Mouse (Mus musculus): ENCODE results near the gene Mars2.

Mars2 gene

DNA sequence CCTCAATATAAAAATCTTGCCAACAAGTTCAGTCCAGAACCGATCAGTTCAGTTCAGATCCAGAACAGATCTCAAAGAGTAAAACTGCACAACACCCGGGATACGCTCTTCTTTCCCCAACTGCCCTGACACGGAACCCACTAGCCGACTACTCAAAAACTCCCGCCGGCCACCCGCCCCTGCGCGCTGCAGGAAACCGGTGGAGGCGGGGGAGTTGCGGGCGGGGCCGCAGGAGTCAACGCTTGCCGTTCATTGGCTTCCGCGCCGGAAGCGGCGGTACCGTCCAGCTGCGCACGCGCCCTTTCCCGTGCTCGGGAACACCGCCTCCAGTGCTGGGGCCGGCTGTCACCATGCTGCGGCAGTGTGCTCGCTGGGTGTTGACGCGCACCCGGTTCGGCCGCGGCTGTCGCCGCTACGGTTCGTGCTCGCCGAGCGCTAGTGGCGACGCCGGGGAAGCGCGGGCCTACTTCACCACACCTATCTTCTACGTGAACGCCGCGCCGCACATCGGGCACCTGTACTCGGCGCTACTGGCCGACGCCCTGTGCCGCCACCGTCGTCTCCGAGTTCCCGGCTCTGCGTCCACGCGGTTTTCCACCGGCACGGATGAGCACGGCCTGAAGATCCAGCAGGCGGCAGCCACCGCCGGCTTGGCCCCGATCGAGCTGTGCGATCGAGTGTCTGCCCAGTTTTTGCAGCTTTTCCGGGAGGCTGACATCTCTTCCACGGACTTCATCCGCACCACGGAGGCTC, at the start of gene Mars2:
Gene Mars2 (plus strand): TSS at position 288 of the 753 bp plus-strand sequence.
- DNase-seq (ENCODE audit: low spot score): peak; percentile 82

GRCm38 (mm10) chr1:55192015-55192414, 45.0 kb upstream of the Mars2 start:
- no peak for DNase-seq (ENCODE audit: low spot score)

GRCm38 (mm10) chr1:55192824-55193223, 44.2 kb upstream of the Mars2 start:
- no peak for DNase-seq (ENCODE audit: low spot score)

- no peak for DNase-seq (ENCODE audit: low spot score)
These were observed 43.7 kb upstream of the Mars2 start for GRCm38 (mm10) chr1:55193316-55193715.

GRCm38 (mm10) chr1:55194064-55194915, 42.7 kb upstream of the Mars2 start:
- no peak for DNase-seq (ENCODE audit: low spot score)

DNA sequence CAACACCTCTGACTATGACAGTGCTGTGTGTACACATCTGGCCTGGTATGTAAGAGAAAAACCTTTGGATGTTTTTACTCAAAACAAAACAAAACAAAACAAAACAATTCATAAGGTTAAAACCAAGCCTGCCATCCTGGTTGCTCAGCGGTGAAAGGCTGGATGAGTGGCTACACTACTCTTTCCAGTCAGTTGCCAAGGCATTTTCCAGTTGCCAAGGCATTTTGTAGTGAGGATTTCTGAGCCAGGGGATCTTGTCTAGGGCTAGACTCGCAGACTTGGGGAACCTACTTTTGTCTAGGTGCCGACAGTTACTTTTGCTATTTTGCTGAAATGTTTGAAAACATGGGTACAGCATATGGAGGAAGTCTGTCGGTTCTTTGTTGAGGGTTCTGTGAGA, 42.0 kb upstream of the Mars2 start:
- no peak for DNase-seq (ENCODE audit: low spot score)

DNA sequence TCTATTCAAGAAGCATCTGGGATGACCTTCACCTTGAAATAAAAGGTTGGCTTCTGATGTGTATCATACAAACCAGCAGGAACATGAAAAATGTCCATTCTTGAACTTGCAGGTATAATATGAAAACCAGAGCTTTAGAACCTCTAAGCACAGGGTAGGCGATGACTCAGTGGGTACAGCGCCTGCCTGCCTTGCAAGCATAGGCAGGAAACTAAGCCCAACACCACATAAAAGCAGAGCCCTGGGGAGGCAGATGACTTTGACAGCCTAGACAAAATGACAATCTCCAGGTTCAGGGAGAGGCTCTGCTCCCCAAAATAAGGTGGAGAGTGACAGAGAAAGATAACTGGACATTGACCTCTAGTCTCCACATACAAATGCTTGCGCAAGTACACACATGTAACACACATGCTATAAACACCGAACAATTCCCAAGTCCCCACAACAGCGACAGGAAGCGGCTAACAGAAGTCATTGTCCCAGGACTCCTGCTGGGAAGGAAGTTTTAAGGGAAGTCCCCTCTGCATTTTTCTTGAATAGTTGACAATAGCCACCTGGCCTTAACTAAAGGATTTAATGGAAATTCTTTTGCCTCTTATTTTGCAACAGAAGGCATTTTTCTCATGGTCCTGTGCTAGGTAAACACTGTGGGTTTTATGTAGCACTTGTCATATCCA, 40.5 kb upstream of the Mars2 start:
- no peak for DNase-seq (ENCODE audit: low spot score)

GRCm38 (mm10) chr1:55198719-55199118, 38.3 kb upstream of the Mars2 start:
- no peak for DNase-seq (ENCODE audit: low spot score)

GRCm38 (mm10) chr1:55201850-55202752, 34.9 kb upstream of the Mars2 start:
- no peak for DNase-seq (ENCODE audit: low spot score)

- DNase-seq (ENCODE audit: low spot score): no peak
These were observed 31.1 kb upstream of the Mars2 start for GRCm38 (mm10) chr1:55205808-55206327.

DNA sequence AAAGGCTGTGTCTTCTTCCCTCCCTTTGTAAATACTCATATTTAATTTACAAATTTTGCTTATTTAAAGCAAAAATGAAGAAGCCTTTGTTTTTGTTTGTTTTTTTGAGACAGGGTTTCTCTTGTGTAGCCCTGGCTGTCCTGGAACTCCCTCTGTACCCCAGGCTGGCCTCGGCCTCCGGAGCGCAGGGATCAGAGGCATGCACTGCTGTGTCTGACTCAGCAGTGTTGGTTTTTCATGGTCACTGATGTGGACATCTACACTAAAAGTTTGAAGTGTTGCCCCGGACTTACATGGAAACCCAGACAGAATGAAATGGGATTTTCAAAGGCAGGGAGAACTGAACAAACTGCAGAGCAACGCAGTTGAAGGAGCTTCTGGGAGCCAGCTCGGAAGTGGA, 29.4 kb upstream of the Mars2 start:
- no peak for DNase-seq (ENCODE audit: low spot score)

DNA sequence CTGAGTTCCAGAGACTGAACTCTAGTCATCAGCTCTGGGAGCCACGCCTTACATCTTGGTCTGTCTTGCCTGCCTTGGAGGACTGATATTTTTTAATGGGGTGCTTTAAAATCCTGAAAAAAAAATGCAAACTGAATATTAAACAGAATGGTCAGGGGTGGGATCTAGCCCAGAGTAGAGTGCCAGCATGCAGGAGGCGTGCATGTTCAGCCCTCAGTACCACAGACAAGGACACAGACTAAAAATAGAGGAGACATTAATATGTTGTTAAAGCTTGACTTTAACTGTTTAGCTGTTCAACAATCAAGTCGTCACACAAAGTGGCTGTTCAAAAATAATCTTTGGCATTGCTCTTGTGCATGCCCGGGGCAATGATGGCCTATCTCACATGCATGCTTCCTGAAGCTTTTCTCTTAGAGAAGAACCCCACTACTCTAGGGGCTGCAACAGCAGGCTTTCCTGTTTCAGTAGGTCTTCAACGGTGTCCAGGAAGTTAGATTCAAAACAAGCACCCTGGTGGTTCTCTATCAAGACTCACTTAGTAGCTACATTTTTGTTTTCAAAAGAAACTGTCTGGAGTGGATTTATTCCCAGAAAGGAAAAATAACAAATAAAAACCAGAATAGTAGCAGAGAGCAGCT, 28.4 kb upstream of the Mars2 start:
- no peak for DNase-seq (ENCODE audit: low spot score)

DNA sequence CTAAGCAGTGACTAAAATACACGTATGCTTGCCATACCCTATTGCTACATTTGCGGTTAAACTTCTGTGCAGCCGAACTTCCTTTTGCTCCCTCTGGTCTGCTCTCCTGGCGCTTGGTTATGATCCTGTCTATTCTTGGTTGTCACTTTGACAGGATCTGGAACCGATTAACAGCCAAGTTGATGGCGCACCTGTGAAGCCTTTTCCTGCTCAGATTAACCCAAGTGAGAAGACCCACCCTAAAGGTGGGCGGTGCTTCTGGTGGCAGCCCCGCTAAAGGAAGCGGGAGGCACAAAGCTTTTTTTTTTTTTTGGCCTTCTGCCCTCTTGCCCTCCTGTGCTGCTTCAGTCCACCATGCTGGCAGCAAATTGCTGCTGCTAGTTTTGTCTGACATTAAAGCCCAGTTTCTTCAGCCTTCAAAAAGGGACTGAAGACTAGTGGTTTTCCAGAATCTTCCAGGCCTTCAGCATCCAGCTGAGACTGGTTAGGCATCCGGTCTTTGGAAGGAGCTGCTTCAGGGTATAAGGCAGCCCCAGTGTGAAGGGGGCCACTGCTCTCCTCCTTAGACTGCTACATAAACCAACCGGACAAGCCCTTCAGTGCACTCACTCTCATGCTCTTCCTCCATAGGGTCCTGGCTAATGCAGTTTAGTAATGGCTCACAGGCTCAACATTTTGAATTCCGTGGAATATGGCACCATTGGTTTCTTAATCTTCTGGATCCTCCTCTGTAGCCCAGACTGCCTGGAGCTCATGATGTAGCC, 26.6 kb upstream of the Mars2 start:
- no peak for DNase-seq (ENCODE audit: low spot score)

DNA sequence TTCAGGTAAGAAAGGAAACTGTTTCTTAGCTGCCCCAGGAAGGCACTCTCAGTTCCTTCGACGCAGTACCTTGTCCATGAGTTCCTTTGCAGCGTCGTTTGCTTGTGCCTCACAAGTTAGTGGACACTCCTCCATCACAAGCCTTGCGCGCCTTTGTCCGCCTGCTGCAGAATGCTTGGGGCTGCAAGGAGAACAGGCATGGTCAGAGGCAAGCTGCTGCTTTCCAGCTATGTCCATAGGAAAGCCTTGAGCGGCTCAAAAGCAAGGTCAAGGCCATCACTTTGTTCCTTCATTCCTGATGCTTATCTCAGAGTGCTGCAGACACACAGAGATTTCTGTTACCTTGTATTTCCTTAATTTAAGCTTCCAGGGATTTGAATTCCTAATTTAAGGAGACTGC, 25.9 kb upstream of the Mars2 start:
- no peak for DNase-seq (ENCODE audit: low spot score)

DNA sequence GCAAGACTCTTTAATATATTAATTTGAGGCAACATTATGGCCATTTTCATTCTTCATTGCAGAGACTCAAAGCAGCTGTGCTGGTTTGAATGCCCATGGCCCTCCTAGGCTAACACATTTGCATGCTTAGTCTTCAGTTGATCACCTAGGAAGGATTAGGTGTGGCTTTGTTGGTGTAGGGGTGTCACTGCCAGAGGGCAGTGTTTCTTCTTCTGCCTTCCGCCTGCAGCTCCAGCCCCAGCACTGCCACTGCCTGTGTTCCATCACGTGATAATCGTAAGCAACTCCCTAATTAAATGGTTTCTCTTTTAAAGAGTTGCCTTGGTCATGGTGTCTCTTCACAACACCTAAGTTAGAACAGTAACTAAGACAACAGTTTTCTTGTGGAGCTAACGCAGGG, 24.2 kb upstream of the Mars2 start:
- DNase-seq (ENCODE audit: low spot score): no peak

- no peak for DNase-seq (ENCODE audit: low spot score)
These were observed 23.5 kb upstream of the Mars2 start for GRCm38 (mm10) chr1:55213475-55213874.

DNA sequence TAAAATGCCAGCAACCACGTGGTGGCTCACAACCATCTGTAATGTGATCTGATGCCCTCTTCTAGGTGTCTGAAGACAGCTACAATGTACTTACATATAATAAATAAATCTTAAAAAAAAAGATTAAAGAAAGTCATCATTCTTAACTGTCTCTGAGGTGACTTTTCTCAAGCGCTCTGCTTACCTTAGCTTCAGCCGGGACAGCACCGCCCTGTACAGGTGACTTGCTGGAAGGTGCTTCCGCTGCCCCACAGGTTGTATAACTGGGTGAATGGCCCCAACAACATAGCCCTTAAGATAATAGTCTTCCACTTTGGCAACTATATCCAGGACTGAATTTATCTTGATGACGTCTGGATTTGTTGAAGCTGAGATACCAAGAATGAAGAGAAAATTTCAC, 23.0 kb upstream of the Mars2 start:
- no peak for DNase-seq (ENCODE audit: low spot score)

- DNase-seq (ENCODE audit: low spot score): no peak
These were observed 21.7 kb upstream of the Mars2 start for GRCm38 (mm10) chr1:55215185-55215813.

DNA sequence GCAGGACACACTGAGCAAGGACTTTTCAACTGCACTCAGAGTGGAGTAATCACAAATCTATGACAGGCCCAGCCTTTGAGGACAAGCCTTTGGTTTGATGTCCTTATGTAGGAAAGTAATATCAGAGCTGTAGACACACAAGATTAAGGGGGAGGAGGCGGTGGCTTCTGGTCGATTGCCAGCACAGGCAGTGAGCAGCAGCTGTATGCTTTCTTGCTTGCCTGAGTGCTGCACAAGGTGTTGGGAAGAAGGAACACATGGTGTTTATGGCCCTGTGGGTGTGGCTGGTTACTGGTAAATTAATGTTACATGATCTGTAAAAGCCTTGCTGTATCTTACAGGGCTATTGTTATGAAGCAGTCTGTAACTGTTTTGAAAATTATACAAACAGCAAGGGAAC, 19.8 kb upstream of the Mars2 start:
- DNase-seq (ENCODE audit: low spot score): no peak

DNA sequence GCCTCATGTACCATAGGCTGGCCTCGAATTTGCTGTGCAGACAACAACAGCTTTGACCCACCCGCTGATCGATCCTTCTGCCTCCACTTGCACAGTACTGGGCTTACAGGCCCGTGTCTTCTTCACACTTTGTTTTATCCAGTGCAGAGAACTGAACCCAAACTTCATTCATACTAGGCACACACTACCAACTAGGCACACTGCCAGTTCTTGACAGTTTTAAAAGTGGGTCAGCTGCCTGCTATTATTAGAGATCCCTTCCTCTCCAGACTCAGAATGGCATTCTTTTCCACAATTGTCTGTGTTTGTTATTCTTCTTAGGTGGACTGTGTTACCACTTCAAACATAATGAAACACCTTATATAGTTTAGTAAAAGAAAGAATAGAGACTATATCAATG, 15.6 kb upstream of the Mars2 start:
- no peak for DNase-seq (ENCODE audit: low spot score)
